Mouse (Mus musculus): ENCODE results near the gene Pip4p1.

GRCm38 (mm10) chr14:50891621-50892020 is 39.0 kb downstream of the Pip4p1 start:
- TF ChIP-seq CTCF (IDR thresholded peaks at IDR 0.05; ENCODE audit: low read depth, low read length): no peak
- no peak for TF ChIP-seq TAL1 (conservative IDR thresholded peaks at IDR 0.05; ENCODE audit: low read depth, low read length)
- no peak for TF ChIP-seq GATA1 (IDR thresholded peaks at IDR 0.05; ENCODE audit: borderline replicate concordance, low read length)
- no peak for TF ChIP-seq POLR2AphosphoS5 (IDR thresholded peaks at IDR 0.05; ENCODE audit: insufficient replicate concordance, low read depth, low read length)
- TF ChIP-seq GATA2 (IDR thresholded peaks at IDR 0.05; ENCODE audit: borderline replicate concordance, low read depth, low read length): no peak
